Mouse (Mus musculus) forebrain, embryonic 13.5 days (tissue): ENCODE measurements around the gene Cbln3. TPM values are rescaled to one million over a fixed set of nuclear protein-coding genes. Genes with fewer than 3 reads are reported as not detected.

Experiments used
- ATAC-seq: fragments of 200-750 bp; cut with Nextera tagmentation; 2 replicates; pipeline ENCODE4 v1.8.0; 2017
- H3K27ac ChIP-seq: fragments of 300-500 bp; sonication (generic); 2 replicates; pipeline ENCODE4 v1.5.1; 2015; ENCODE audit warnings: inconsistent platforms, mild to moderate bottlenecking, moderate library complexity
- H3K27me3 ChIP-seq: fragments of 300-500 bp; sonication (generic); 2 replicates; pipeline ENCODE4 v1.6.1; 2015; ENCODE audit warnings: mild to moderate bottlenecking, inconsistent platforms
- H3K36me3 ChIP-seq: fragments of 300-500 bp; sonication (generic); 2 replicates; pipeline ENCODE4 v1.6.1; 2015; ENCODE audit warnings: mild to moderate bottlenecking, inconsistent platforms; ENCODE audit not compliant: poor library complexity, severe bottlenecking
- H3K4me1 ChIP-seq: fragments of 300-500 bp; sonication (generic); 2 replicates; pipeline ENCODE4 v1.6.1; 2015; ENCODE audit warnings: inconsistent platforms
- H3K4me2 ChIP-seq: fragments of 300-500 bp; sonication (generic); 2 replicates; pipeline ENCODE4 v1.6.1; 2015; ENCODE audit warnings: inconsistent platforms, mild to moderate bottlenecking, moderate library complexity
- H3K4me3 ChIP-seq: fragments of 300-500 bp; sonication (generic); 2 replicates; pipeline ENCODE4 v1.5.1; 2015; ENCODE audit warnings: mild to moderate bottlenecking, inconsistent platforms
- H3K9ac ChIP-seq: fragments of 300-500 bp; sonication (generic); 2 replicates; pipeline ENCODE4 v1.6.1; 2015; ENCODE audit warnings: mild to moderate bottlenecking, inconsistent platforms
- H3K9me3 ChIP-seq: fragments of 300-500 bp; sonication (generic); replicated peaks from 2 replicates; pipeline ENCODE4 v1.6.1; 2016; ENCODE audit warnings: inconsistent platforms
- WGBS: fragments of 180-500 bp; shearing (Covaris S2); methylation state at CpG from one replicate; pipeline ENCODE4 v1.1.7; 2015; 5-methylcytosine and 5-hydroxymethylcytosine counted together
- polyA plus RNA-seq: library from polyadenylated mRNA; unstranded; fragments of >200 nt; fragmentation: Nextera tagmentation; extraction: Ambion mirVana; gene quantifications from 2 replicates; pipeline ENCODE4 v1.2.1, GENCODE M21; 2015

The Cbln3 gene
- polyA plus RNA-seq, 1 experiment from 2014 or later: 0.08 TPM

GRCm38 (mm10) chr14:55877469-55878315 lies 6.5 kb downstream of the Cbln3 start:
- H3K4me1 ChIP-seq: peaks cover 8% of the 10 kb centered on the region
- no peak for ATAC-seq
- no peaks in the 10 kb centered on the region for H3K9me3 ChIP-seq
- no peaks in the 10 kb centered on the region for H3K27me3 ChIP-seq
- H3K4me3 ChIP-seq: no peak overlapping the region
- 33% methylated on average over 14 of the region's 14 CpGs for WGBS
- no peak overlapping the region for H3K4me2 ChIP-seq
- no peak overlapping the region for H3K9ac ChIP-seq
- no peak overlapping the region for H3K27ac ChIP-seq
- H3K36me3 ChIP-seq: peaks cover 5% of the 10 kb centered on the region

GRCm38 (mm10) chr14:55873714-55874683 lies 10.2 kb downstream of the Cbln3 start:
- H3K9me3 ChIP-seq: no peaks in the 10 kb centered on the region
- peak overlapping the region; percentile 19; the same call in 1 of the 2 replicates for H3K4me3 ChIP-seq
- 15% methylated on average over 30 of the region's 30 CpGs for WGBS
- H3K27me3 ChIP-seq: no peaks in the 10 kb centered on the region
- H3K36me3 ChIP-seq: peaks cover 41% of the 10 kb centered on the region
- H3K4me1 ChIP-seq: peaks cover 8% of the 10 kb centered on the region
- ATAC-seq: peak; percentile 68
- H3K4me2 ChIP-seq: peak overlapping the region; percentile 49
- H3K27ac ChIP-seq: no peak overlapping the region; the same call in none of the 2 replicates
- peak overlapping the region; percentile 3 for H3K9ac ChIP-seq

GRCm38 (mm10) chr14:55873242-55873713 lies 10.9 kb downstream of the Cbln3 start:
- Histone ChIP-seq H3K4me3 (no peak overlapping the region), H3K36me3 (peaks cover 48% of the 10 kb centered on the region), H3K9ac (peak overlapping the region; percentile 3), H3K4me2 (peak overlapping the region; percentile 49), H3K4me1 (peaks cover 8% of the 10 kb centered on the region), H3K27me3 (no peaks in the 10 kb centered on the region), H3K9me3 (no peaks in the 10 kb centered on the region), H3K27ac (no peak overlapping the region)
- WGBS: 82% methylated on average over 8 of the region's 8 CpGs
- peak; percentile 3; the same call in 1 of the 2 replicates for ATAC-seq

DNA sequence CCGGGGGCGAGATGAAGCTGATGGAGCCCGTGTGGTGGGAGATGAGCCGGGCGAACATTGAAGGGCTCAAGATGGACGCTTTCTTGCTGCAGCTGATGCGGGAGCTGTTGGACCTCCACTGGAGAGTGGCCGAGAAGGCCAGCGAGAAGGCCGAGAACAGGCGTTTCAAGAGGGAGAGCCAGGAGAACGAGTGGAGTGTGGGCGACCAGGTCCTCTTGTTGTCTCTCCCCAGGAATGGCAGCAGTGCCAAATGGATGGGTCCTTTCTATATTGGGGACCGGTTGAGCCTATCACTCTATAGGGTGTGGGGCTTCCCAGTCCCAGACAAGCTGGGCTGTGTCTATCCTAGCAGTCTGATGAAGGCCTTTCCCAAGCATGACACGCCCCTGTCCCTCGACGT lies 11.6 kb downstream of the Cbln3 start:
- no peak overlapping the region for H3K9ac ChIP-seq
- no peaks in the 10 kb centered on the region for H3K9me3 ChIP-seq
- H3K36me3 ChIP-seq: peaks cover 56% of the 10 kb centered on the region
- 91% methylated on average over 17 of the region's 17 CpGs for WGBS
- ATAC-seq: no peak
- H3K27me3 ChIP-seq: no peaks in the 10 kb centered on the region
- no peak overlapping the region for H3K4me2 ChIP-seq
- peaks cover 8% of the 10 kb centered on the region for H3K4me1 ChIP-seq
- H3K27ac ChIP-seq: no peak overlapping the region
- H3K4me3 ChIP-seq: no peak overlapping the region

GRCm38 (mm10) chr14:55872039-55872438 lies 12.2 kb downstream of the Cbln3 start:
- no peak for ATAC-seq
- no peak overlapping the region for H3K4me2 ChIP-seq
- H3K9me3 ChIP-seq: no peaks in the 10 kb centered on the region
- no peak overlapping the region for H3K27ac ChIP-seq
- peaks cover 8% of the 10 kb centered on the region for H3K4me1 ChIP-seq
- WGBS: 93% methylated on average over 12 of the region's 12 CpGs
- no peaks in the 10 kb centered on the region for H3K27me3 ChIP-seq
- H3K36me3 ChIP-seq: peaks cover 56% of the 10 kb centered on the region
- H3K4me3 ChIP-seq: no peak overlapping the region
- no peak overlapping the region for H3K9ac ChIP-seq

- H3K36me3 ChIP-seq: peaks cover 80% of the 10 kb centered on the region
- H3K4me3 ChIP-seq: no peak overlapping the region
- no peaks in the 10 kb centered on the region for H3K27me3 ChIP-seq
- 97% methylated on average over 6 of the region's 6 CpGs for WGBS
- no peak overlapping the region for H3K27ac ChIP-seq
- ATAC-seq: no peak
- H3K4me2 ChIP-seq: no peak overlapping the region
- H3K4me1 ChIP-seq: peaks cover 8% of the 10 kb centered on the region
- no peak overlapping the region for H3K9ac ChIP-seq
- H3K9me3 ChIP-seq: no peaks in the 10 kb centered on the region
Observed at GRCm38 (mm10) chr14:55869538-55869937, 14.7 kb downstream of the Cbln3 start.

DNA sequence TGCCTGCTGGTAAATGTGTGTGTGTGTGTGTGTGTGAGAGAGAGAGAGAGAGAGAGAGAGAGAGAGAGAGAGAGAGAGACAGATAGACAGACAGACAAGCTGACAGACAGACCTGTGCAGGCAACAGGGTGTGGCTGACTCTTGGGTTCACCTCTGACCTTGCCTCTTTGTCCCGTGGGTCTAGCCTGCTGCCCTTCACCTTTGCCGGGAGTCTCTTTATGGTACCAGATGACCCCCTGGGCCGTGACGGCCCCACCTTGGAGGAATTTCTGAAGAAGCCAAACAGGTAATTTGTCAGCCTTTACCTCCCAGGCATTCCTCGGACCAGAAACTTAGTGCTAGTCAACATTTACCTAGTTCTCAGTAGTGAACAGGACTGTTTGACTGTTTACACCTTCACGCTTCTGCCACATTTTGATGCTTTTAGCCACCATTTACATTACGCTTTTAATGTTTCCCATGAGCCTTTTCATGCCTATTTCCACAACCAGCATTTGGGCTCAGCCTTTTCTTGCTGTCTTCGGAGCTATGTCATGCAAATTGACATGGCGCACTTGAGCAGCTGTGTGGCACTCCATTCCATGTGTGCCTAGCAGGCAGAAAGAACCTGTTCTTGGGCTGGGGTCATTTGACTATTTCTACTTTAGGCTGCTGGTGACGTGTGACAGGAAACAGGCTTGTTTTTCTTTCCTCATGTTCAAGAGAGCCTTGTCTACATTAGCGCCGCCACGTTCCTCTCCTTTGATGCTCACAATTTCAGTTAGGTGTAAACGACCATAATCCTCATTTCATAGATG lies 15.8 kb downstream of the Cbln3 start:
- Histone ChIP-seq H3K36me3 (peaks cover 89% of the 10 kb centered on the region), H3K9ac (no peak overlapping the region), H3K4me2 (no peak overlapping the region), H3K4me1 (peaks cover 7% of the 10 kb centered on the region), H3K9me3 (no peaks in the 10 kb centered on the region), H3K27me3 (no peaks in the 10 kb centered on the region), H3K27ac (no peak overlapping the region), H3K4me3 (no peak overlapping the region)
- ATAC-seq: no peak
- WGBS: 90% methylated on average over 14 of the region's 14 CpGs

- no peak for ATAC-seq
- H3K27me3 ChIP-seq: no peaks in the 10 kb centered on the region
- H3K4me2 ChIP-seq: no peak overlapping the region
- H3K4me1 ChIP-seq: peaks cover 7% of the 10 kb centered on the region; the same call in 1 of the 2 replicates
- no peak overlapping the region for H3K9ac ChIP-seq
- no peak overlapping the region for H3K4me3 ChIP-seq
- H3K9me3 ChIP-seq: no peaks in the 10 kb centered on the region
- 33% methylated on average over 4 of the region's 4 CpGs for WGBS
- H3K36me3 ChIP-seq: peaks cover 77% of the 10 kb centered on the region
- no peak overlapping the region for H3K27ac ChIP-seq
Observed at GRCm38 (mm10) chr14:55866962-55867361, 17.2 kb downstream of the Cbln3 start.

- peak; percentile 72 for ATAC-seq
- Histone ChIP-seq H3K4me1 (peaks cover 28% of the 10 kb centered on the region), H3K27ac (no peak overlapping the region), H3K4me2 (no peak overlapping the region), H3K9ac (no peak overlapping the region), H3K4me3 (no peak overlapping the region), H3K27me3 (no peaks in the 10 kb centered on the region), H3K36me3 (peaks cover 51% of the 10 kb centered on the region), H3K9me3 (no peaks in the 10 kb centered on the region)
- 22% methylated on average over 7 of the region's 7 CpGs for WGBS
Observed at GRCm38 (mm10) chr14:55863773-55864172, 20.4 kb downstream of the Cbln3 start.

GRCm38 (mm10) chr14:55862970-55863369 lies 21.2 kb downstream of the Cbln3 start:
- peaks cover 33% of the 10 kb centered on the region for H3K4me1 ChIP-seq
- H3K4me2 ChIP-seq: no peak overlapping the region
- H3K4me3 ChIP-seq: no peak overlapping the region
- H3K27me3 ChIP-seq: no peaks in the 10 kb centered on the region
- no peak overlapping the region for H3K27ac ChIP-seq
- 0 out of 2 replicates have a peak overlapping the region, but pooled peaks have one; percentile 8 for H3K9ac ChIP-seq
- H3K36me3 ChIP-seq: peaks cover 49% of the 10 kb centered on the region
- H3K9me3 ChIP-seq: no peaks in the 10 kb centered on the region
- no peak for ATAC-seq
- 93% methylated on average over 10 of the region's 10 CpGs for WGBS

DNA sequence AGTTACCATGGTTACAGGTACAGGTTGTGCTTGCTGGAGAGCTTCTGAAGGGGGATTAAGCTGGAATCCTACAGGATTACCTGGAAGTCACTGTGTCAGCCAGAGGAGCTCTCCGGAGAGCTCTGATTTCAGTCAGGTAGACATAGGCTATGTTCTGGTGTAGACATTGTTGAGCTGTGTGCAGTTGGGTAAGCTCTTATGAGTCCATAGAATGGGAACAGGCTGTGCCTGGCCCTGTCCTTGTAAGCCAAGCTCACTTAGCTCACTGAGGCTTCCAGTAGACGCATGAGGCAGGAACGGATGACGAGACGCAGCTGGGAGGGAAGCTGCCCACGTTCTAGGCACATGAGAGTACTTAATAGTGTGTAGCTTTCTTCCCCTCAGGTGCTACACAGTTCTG lies 22.0 kb downstream of the Cbln3 start:
- Histone ChIP-seq H3K9ac (no peak overlapping the region), H3K9me3 (no peaks in the 10 kb centered on the region), H3K36me3 (peaks cover 46% of the 10 kb centered on the region), H3K27me3 (no peaks in the 10 kb centered on the region), H3K4me2 (no peak overlapping the region), H3K4me3 (no peak overlapping the region), H3K4me1 (peaks cover 41% of the 10 kb centered on the region), H3K27ac (no peak overlapping the region)
- no peak for ATAC-seq
- 74% methylated on average over 6 of the region's 6 CpGs for WGBS
